Comparison of ENCODE assay signal across 9 mouse cellular contexts in the genomic region with DNA sequence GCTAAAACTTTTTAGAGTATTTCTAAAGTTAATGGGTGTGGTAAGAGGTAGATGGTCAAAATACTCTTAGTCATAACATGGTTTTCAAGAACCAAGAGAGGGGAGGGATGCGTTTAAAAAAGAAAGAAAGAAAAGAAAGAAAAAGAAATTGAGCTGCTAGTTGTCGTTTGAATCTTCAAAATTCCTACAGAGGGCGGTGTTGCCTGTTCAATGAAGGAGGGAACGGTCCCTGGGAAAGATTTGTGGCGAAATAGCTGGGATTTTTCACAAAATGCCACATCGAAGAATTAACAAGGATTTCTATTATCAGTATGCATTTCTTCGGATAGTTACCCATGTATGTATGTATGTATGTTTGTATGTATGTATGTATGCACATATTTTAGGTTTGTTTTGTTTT. TPM values are rescaled to one million over a fixed set of nuclear protein-coding genes. Genes with fewer than 3 reads are reported as not detected.
DNase-seq lines count a peak whose midpoint lies in the region; ATAC-seq and TF ChIP-seq lines count a peak whose summit lies in the region.
"Had no signal": no experiment of that assay in that cellular context is flagged by ENCODE, and none has a peak within 500 bp of the region (broad histone marks: within the 10 kb centered on the region; RNA-seq: fewer than 3 reads in every experiment).

No protein-coding gene starts in this region.

- no peak overlapping the region for H3K27ac ChIP-seq in heart, embryonic 11.5 days (ENCODE audit: low read depth, low read length)
- no peak overlapping the region for H3K27ac ChIP-seq in heart, embryonic 12.5 days (ENCODE audit: poor library complexity, severe bottlenecking)
- H3K27ac ChIP-seq in ES-E14 (ENCODE audit: insufficient read depth, low read depth, low read length, poor library complexity, severe bottlenecking), result no peak overlapping the region
- no peak overlapping the region for H3K27ac ChIP-seq in forebrain, embryonic 13.5 days
- H3K27ac ChIP-seq in midbrain, embryonic 10.5 days (replicated peaks), result no peak overlapping the region

- in situ Hi-C loops in ES-E14 (cut with MboI; ENCODE audit: low sequenced_read_pairs in 2 of 2, unreplicated experiment in 2 of 2), result no loop called here

- H3K9me3 ChIP-seq in heart, embryonic 11.5 days (replicated peaks; ENCODE audit: control insufficient read depth, low read length), result no peaks in the 10 kb centered on the region
- H3K9me3 ChIP-seq in heart, embryonic 12.5 days (replicated peaks), result no peaks in the 10 kb centered on the region
- H3K9me3 ChIP-seq in ES-E14 (ENCODE audit: control insufficient read depth, insufficient read depth, low read depth, low read length), result no peaks in the 10 kb centered on the region
- no peaks in the 10 kb centered on the region for H3K9me3 ChIP-seq in forebrain, embryonic 13.5 days (replicated peaks)
- H3K9me3 ChIP-seq in midbrain, embryonic 10.5 days (replicated peaks), result no peaks in the 10 kb centered on the region

- no peaks in the 10 kb centered on the region for H3K4me1 ChIP-seq in heart, embryonic 11.5 days (ENCODE audit: control insufficient read depth, insufficient read depth, low read length)
- H3K4me1 ChIP-seq in heart, embryonic 12.5 days (replicated peaks), result 0 out of 2 replicates have a peak, but pooled peaks cover 3% of the 10 kb centered on the region
- H3K4me1 ChIP-seq in ES-E14 (ENCODE audit: control insufficient read depth in 2 of 2, insufficient read depth in 2 of 2, low read length in 2 of 2, poor library complexity in 1 of 2), result peaks cover 0 to 2% of the 10 kb centered on the region in 2 experiments; a peak in 1 of 4 replicates
- no peaks in the 10 kb centered on the region for H3K4me1 ChIP-seq in forebrain, embryonic 13.5 days
- peaks cover 12% of the 10 kb centered on the region for H3K4me1 ChIP-seq in midbrain, embryonic 10.5 days

- H3K27me3 ChIP-seq in heart, embryonic 11.5 days (ENCODE audit: control insufficient read depth, insufficient read depth, low read length), result peaks cover 27% of the 10 kb centered on the region
- peaks cover 31% of the 10 kb centered on the region for H3K27me3 ChIP-seq in heart, embryonic 12.5 days (replicated peaks)
- H3K27me3 ChIP-seq in forebrain, embryonic 13.5 days, result peaks cover 60% of the 10 kb centered on the region
- H3K27me3 ChIP-seq in midbrain, embryonic 10.5 days (ENCODE audit: low read depth, poor library complexity, severe bottlenecking), result peaks cover 92% of the 10 kb centered on the region

- H3K9ac ChIP-seq in heart, embryonic 11.5 days (ENCODE audit: low read depth, low read length), result no peak overlapping the region
- H3K9ac ChIP-seq in heart, embryonic 12.5 days, result no peak overlapping the region
- no peak overlapping the region for H3K9ac ChIP-seq in ES-E14 (ENCODE audit: insufficient read depth, low read depth, low read length, poor library complexity, severe bottlenecking)
- H3K9ac ChIP-seq in forebrain, embryonic 13.5 days, result no peak overlapping the region

- no peak for ATAC-seq in heart, embryonic 11.5 days (replicated peaks; ENCODE audit: insufficient number of reproducible peaks, low FRiP score, low TSS enrichment)
- ATAC-seq in heart, embryonic 12.5 days (ENCODE audit: insufficient number of reproducible peaks, low FRiP score), result no peak
- peak; percentile 52 for ATAC-seq in forebrain, embryonic 13.5 days
- ATAC-seq: CD4-positive, CD25-positive, alpha-beta regulatory T cell, adult 4 months had no signal

- no peak for DNase-seq in ES-E14 (ENCODE audit: low read depth, low spot score)
- DNase-seq in midbrain, embryonic 10.5 days (ENCODE audit: low spot score), result no peak
- DNase-seq in ovary, postnatal 10 days (ENCODE audit: low spot score), result no peak
- DNase-seq in layer of hippocampus, postnatal 36 days, result no peak
- DNase-seq in ovary, postnatal 14 days (ENCODE audit: low spot score), result no peak

- no peak overlapping the region for H3K4me2 ChIP-seq in heart, embryonic 11.5 days
- no peak overlapping the region for H3K4me2 ChIP-seq in heart, embryonic 12.5 days
- H3K4me2 ChIP-seq in forebrain, embryonic 13.5 days, result no peak overlapping the region

- H3K4me3 ChIP-seq in heart, embryonic 11.5 days (ENCODE audit: low read depth, low read length), result 0 out of 2 replicates have a peak overlapping the region, but pooled peaks have one; percentile 8
- H3K4me3 ChIP-seq in heart, embryonic 12.5 days, result no peak overlapping the region
- no peak overlapping the region; a peak in 1 of 4 replicates for H3K4me3 ChIP-seq in ES-E14 (ENCODE audit: insufficient read depth in 1 of 2, low read depth in 1 of 2, low read length in 2 of 2, poor library complexity in 1 of 2, severe bottlenecking in 1 of 2)
- no peak overlapping the region for H3K4me3 ChIP-seq in forebrain, embryonic 13.5 days
- H3K4me3 ChIP-seq in midbrain, embryonic 10.5 days, result peak overlapping the region; percentile 40; the same call in 1 of the 2 replicates

- WGBS in heart, embryonic 11.5 days (ENCODE audit: insufficient replicate concordance), result 3% methylated on average over 7 of the region's 7 CpGs
- WGBS in heart, embryonic 12.5 days, result 0% methylated on average over 7 of the region's 7 CpGs
- WGBS in forebrain, embryonic 13.5 days, result under 1% methylated on average over 7 of the region's 7 CpGs
- WGBS in midbrain, embryonic 10.5 days, result 3% methylated on average over 7 of the region's 7 CpGs

- no peaks in the 10 kb centered on the region for H3K36me3 ChIP-seq in heart, embryonic 11.5 days (ENCODE audit: control insufficient read depth, insufficient read depth, low read length)
- H3K36me3 ChIP-seq in heart, embryonic 12.5 days, result no peaks in the 10 kb centered on the region
- no peaks in the 10 kb centered on the region for H3K36me3 ChIP-seq in ES-E14 (ENCODE audit: control insufficient read depth, insufficient read depth, low read length, poor library complexity, severe bottlenecking)
- H3K36me3 ChIP-seq in forebrain, embryonic 13.5 days (ENCODE audit: poor library complexity, severe bottlenecking), result no peaks in the 10 kb centered on the region
- no peaks in the 10 kb centered on the region for H3K36me3 ChIP-seq in midbrain, embryonic 10.5 days

TF ChIP-seq in ES-E14, 5 proteins besides CTCF, POLR2A, EP300 and RAD21:
- no peak for TF ChIP-seq MAFK (IDR thresholded peaks at IDR 0.05; ENCODE audit: insufficient read depth, low read depth, low read length)
- 0 out of 2 replicates have a peak, but pooled peaks have one; percentile 32 for TF ChIP-seq ZC3H11A (IDR thresholded peaks at IDR 0.05; ENCODE audit: borderline replicate concordance, low read depth, low read length)

RNA-seq across cellular contexts. Expression of gene Tfap2b, which starts 2.5 kb away (rescaled TPM):
- 0.48 and 1.3 TPM in 2 replicates for polyA plus RNA-seq in heart, embryonic 11.5 days (2014; fragmentation: Nextera tagmentation; extraction: Ambion mirVana)
- 0.23 and 0.31 TPM in 2 replicates for polyA plus RNA-seq in heart, embryonic 12.5 days (2016; fragmentation: Nextera tagmentation; extraction: Ambion mirVana)
- not detected in 2 replicates for total RNA-seq in ES-E14 (2012; rRNA removed)
- 3.2 and 4.3 TPM in 2 replicates for polyA plus RNA-seq in forebrain, embryonic 13.5 days (2015; fragmentation: Nextera tagmentation; extraction: Ambion mirVana)
- polyA plus RNA-seq in midbrain, embryonic 10.5 days (2016; fragmentation: Nextera tagmentation; extraction: Ambion mirVana), result 24.7 and 33.7 TPM in 2 replicates
- total RNA-seq in layer of hippocampus, postnatal 36 days (2021), result under 1 TPM; 0.07 to 0.10 TPM

Comparison
In these comparisons a context has a peak if more than half of its experiments do, and no peak if none do; other contexts are left out.
1. H3K4me3 ChIP-seq: peak in heart, embryonic 11.5 days (single experiment) and midbrain, embryonic 10.5 days (single experiment); none in heart, embryonic 12.5 days (single experiment), ES-E14 (0 of 2) and forebrain, embryonic 13.5 days (single experiment).